Mouse (Mus musculus) cerebellum, adult 2 months (tissue): Measurements from ENCODE around the gene Stard3nl. TPM values are rescaled to one million over a fixed set of nuclear protein-coding genes. Genes with fewer than 3 reads are reported as not detected.

Experiments used
- DNase-seq, 2 experiments: peaks; one replicate each; pipeline ENCODE4 v3.0.0; 2021
- H3K27ac ChIP-seq: fragments of 200-500 bp; 2 replicates; pipeline ENCODE4 v1.5.1; 2012; ENCODE audit warnings: low read length, control low read depth, inconsistent platforms; ENCODE audit not compliant: insufficient read depth
- H3K27me3 ChIP-seq: fragments of 200-500 bp; 2 replicates; pipeline ENCODE4 v1.6.1; 2012; ENCODE audit warnings: inconsistent platforms, mild to moderate bottlenecking, low read length, moderate library complexity; ENCODE audit not compliant: control insufficient read depth, insufficient read depth
- H3K4me1 ChIP-seq: fragments of 200-500 bp; 2 replicates; pipeline ENCODE4 v1.6.1; 2011; ENCODE audit warnings: low read length; ENCODE audit not compliant: control insufficient read depth, insufficient read depth
- H3K4me3 ChIP-seq: fragments of 200-500 bp; replicated peaks from 2 replicates; pipeline ENCODE3; 2011; ENCODE audit warnings: mild to moderate bottlenecking, low read depth, low read length, control low read depth; ENCODE audit not compliant: insufficient read depth
- CTCF ChIP-seq: fragments of 200-500 bp; IDR thresholded peaks from 2 replicates; pipeline ENCODE4 v1.5.1; 2011; ENCODE audit warnings: low read depth, mild to moderate bottlenecking, control low read depth, low read length, moderate library complexity, borderline replicate concordance; ENCODE audit not compliant: insufficient read depth
- POLR2A ChIP-seq: fragments of 200-500 bp; IDR thresholded peaks from 2 replicates; pipeline ENCODE4 v1.6.1; 2011; ENCODE audit warnings: low read length, control low read depth, borderline replicate concordance; ENCODE audit not compliant: insufficient read depth
- WGBS: fragments of 180-500 bp; shearing (Covaris S2); methylation state at CpG from one replicate; pipeline ENCODE4 v1.1.7; 2018; 5-methylcytosine and 5-hydroxymethylcytosine counted together
- polyA plus RNA-seq: library from polyadenylated mRNA; depleted of rRNA; stranded (reverse); fragments of >200 nt; gene quantifications from 2 replicates; pipeline ENCODE4 v1.2.3, GENCODE M21; 2012

Stard3nl gene
- polyA plus RNA-seq, 1 experiment = 86.2 TPM

- TF ChIP-seq POLR2A (no peak), CTCF (no peak)
- no peak overlapping the region for H3K4me3 ChIP-seq
Measured at GRCm38 (mm10) chr13:19415337-19415736, 19.7 kb upstream of the Stard3nl start.

DNA sequence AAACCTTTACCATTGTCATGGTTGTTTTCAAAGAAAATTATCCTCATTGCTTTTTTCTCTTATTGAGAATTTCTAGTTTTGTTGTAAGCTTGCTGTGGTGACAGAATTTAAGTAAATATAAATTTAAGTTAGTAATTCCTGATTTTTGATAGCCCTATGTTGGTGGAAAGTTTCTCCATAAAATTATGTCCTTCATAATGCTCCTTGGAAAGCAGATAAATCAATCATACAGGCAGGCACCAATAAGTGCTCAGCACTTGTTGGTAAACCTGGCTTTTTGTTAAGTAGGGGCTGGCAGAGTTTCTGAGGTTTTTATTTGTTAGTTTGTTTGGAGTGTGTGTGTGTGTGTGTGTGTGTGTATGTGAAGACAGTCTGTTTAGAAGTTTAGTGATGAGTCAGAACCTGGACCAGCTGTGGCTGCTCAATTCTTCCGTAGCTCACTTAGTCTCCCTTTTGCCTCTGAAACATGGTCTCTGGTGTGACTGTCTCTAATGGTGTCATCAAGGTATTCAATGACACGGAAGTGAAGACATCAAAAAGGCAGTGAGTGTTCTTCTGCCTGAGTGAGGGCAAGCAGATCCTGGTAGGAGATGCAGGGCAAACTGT is 16.8 kb upstream of the Stard3nl start:
- Histone ChIP-seq H3K4me3 (no peak overlapping the region), H3K27me3 (no peaks in the 10 kb centered on the region), H3K27ac (no peak overlapping the region), H3K4me1 (no peaks in the 10 kb centered on the region)
- 85% methylated on average over 2 of the region's 2 CpGs for WGBS
- TF ChIP-seq CTCF = no peak
- no peak for TF ChIP-seq POLR2A
- DNase-seq = no peak

More at GRCm38 (mm10) chr13:19415337-19415736, 19.7 kb upstream of the Stard3nl start:
- Histone ChIP-seq H3K27me3 (no peaks in the 10 kb centered on the region), H3K4me1 (no peaks in the 10 kb centered on the region), H3K27ac (no peak overlapping the region)
- 86% methylated on average over 1 of the region's 1 CpGs for WGBS
- DNase-seq = no peak

DNA sequence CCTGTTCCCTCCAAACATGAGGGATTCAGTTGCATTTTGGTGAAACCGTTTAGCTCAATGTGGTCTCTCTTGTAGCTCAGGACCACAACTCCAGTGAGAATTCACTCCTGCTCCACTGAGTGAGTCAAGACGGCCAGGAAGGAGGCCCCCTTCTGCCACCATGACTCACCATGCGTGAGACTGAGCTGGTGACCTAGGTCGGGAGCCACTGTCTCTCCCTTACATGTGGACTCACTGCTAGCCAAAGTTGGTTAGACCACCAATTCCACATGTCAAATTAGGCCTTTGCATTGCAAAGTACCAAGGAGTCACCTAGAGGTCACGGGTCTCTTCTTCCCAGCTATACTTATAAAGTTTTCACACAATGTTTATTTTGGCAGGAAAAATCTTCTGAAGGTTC is 16.3 kb upstream of the Stard3nl start:
- H3K27me3 ChIP-seq = no peaks in the 10 kb centered on the region
- no peak overlapping the region for H3K4me3 ChIP-seq
- H3K4me1 ChIP-seq = no peaks in the 10 kb centered on the region
- H3K27ac ChIP-seq = no peak overlapping the region
- no peak for DNase-seq
- no peak for TF ChIP-seq POLR2A
- TF ChIP-seq CTCF = no peak
- WGBS = 80% methylated on average over 5 of the region's 5 CpGs

DNA sequence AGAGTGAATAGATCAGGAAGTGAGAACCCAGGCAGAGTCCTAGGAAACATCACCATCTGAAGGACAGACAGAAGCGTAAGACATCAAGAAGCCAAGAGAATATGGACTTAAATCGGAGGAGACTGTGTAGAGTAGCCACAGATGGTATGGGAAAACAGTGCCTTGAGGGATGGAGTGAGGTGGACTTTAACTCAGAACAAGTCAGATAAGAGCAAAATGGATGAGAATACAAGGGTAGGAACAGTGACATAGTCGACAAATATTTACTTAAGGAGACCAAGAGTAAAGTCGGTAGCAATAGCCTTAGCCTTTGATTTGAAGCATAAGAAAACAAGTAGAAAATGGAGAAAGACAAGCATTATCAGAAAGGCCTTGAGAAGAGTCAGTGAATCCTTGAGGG is 15.1 kb upstream of the Stard3nl start:
- 96% methylated on average over 4 of the region's 4 CpGs for WGBS
- no peak overlapping the region for H3K4me3 ChIP-seq
- no peaks in the 10 kb centered on the region for H3K27me3 ChIP-seq
- TF ChIP-seq POLR2A (no peak), CTCF (no peak)
- H3K4me1 ChIP-seq = no peaks in the 10 kb centered on the region
- H3K27ac ChIP-seq = no peak overlapping the region
- DNase-seq = no peak

DNA sequence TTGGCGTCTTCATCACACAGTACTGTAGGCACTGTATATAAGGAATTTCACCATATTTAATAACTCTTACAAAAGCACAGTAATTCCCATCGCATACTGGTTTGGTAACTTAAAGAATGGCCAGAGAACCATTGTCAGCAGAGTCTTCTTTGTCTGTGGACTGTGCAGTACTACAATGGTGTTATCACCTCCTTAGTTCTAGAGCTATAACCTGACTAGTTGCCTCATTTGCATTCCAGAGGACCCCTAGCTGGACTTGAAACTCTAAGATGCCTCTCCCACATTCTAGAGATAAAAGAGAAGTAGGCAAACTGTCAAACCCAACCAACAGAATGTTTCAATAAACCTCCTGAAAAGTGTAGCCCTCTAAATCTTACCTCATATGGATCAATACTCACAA is 12.4 kb upstream of the Stard3nl start:
- no peak for DNase-seq
- TF ChIP-seq CTCF (no peak), POLR2A (no peak)
- H3K27me3 ChIP-seq = no peaks in the 10 kb centered on the region
- 96% methylated on average over 2 of the region's 2 CpGs for WGBS
- no peaks in the 10 kb centered on the region for H3K4me1 ChIP-seq
- H3K27ac ChIP-seq = no peak overlapping the region
- H3K4me3 ChIP-seq = no peak overlapping the region

GRCm38 (mm10) chr13:19404623-19405022 is 9.0 kb upstream of the Stard3nl start:
- no peak overlapping the region for H3K4me3 ChIP-seq
- no peaks in the 10 kb centered on the region for H3K27me3 ChIP-seq
- H3K27ac ChIP-seq = no peak overlapping the region
- H3K4me1 ChIP-seq = no peaks in the 10 kb centered on the region
- no peak for TF ChIP-seq CTCF
- no peak for TF ChIP-seq POLR2A
- DNase-seq = no peak
- WGBS = 92% methylated on average over 2 of the region's 2 CpGs

GRCm38 (mm10) chr13:19394798-19395687 is 552 bp downstream of the Stard3nl start:
- peak overlapping the region; percentile 93 for H3K4me3 ChIP-seq
- DNase-seq = no peak
- peak overlapping the region; percentile 99 for H3K27ac ChIP-seq
- WGBS = under 1% methylated on average over 25 of the region's 25 CpGs
- peaks cover 13% of the 10 kb centered on the region for H3K4me1 ChIP-seq
- TF ChIP-seq POLR2A (no peak; the same call in 1 of the 2 replicates), CTCF (no peak)
- no peaks in the 10 kb centered on the region for H3K27me3 ChIP-seq

DNA sequence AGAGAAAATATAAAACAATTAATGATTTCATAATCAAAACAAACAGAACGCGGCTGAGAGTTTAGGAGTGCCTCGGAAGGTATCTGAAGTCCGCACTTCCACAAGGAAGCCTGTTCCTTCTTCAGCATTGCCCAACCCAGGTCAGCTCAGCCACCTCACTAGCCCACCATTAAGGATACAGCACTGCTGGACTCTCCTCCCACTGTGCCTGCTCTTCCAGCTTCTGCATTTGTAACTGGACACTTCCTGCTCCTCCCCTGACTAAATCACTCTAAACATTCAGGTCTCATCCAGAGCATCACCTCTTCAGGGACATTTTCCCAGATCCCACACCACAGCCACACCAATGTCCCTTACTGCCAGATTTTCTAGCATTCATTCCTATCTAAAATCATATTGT is 1.4 kb downstream of the Stard3nl start:
- peak overlapping the region; percentile 32 for H3K27ac ChIP-seq
- no peaks in the 10 kb centered on the region for H3K27me3 ChIP-seq
- peak; percentile 18; the same call in 1 of the 2 replicates for TF ChIP-seq POLR2A
- TF ChIP-seq CTCF = no peak
- peaks cover 16% of the 10 kb centered on the region for H3K4me1 ChIP-seq
- H3K4me3 ChIP-seq = peak overlapping the region; percentile 93
- peak; percentile 39 to 41 for DNase-seq
- WGBS = 51% methylated on average over 4 of the region's 4 CpGs
